In genomic region chr15:74347911-74348310, GRCm38 (mm10) we compare ENCODE assay signal across 18 mouse cellular contexts.
DNase-seq lines count a peak whose midpoint lies in the region; ATAC-seq lines count a peak whose summit lies in the region.
"Had no signal": no experiment of that assay in that cellular context is flagged by ENCODE, and none has a peak within 500 bp of the region (broad histone marks: within the 10 kb centered on the region; RNA-seq: fewer than 3 reads in every experiment).

No protein-coding gene starts in this region.

- DNase-seq in embryo, embryonic 10.5 days (ENCODE audit: low spot score): peak; percentile 15
- no peak for DNase-seq in embryo, embryonic 10 days (ENCODE audit: low spot score)
- no peak for DNase-seq in neural tube, embryonic 10.5 days (ENCODE audit: extremely low spot score, low spot score)
- peak; percentile 65 for DNase-seq in heart, postnatal 4 days
- no peak for DNase-seq in urinary bladder, postnatal 4 days (ENCODE audit: low spot score in 2 of 2)
- DNase-seq in thymus, postnatal 25 days: no peak
- DNase-seq: adrenal gland, adult 2 months; cerebellum, postnatal 10 days; gastrocnemius, postnatal 14 days; lung, embryonic 14.5 days; midbrain, embryonic 14.5 days; thymus, postnatal 14 days had no signal

- no peak overlapping the region for H3K27ac ChIP-seq in neural tube, embryonic 13.5 days (replicated peaks)
- H3K27ac ChIP-seq in heart, embryonic 13.5 days (replicated peaks): no peak overlapping the region
- H3K27ac ChIP-seq: embryonic facial prominence, embryonic 13.5 days; hindbrain, embryonic 12.5 days; kidney, embryonic 15.5 days; macrophage had no signal

- H3K9ac ChIP-seq in neural tube, embryonic 13.5 days: no peak overlapping the region
- H3K9ac ChIP-seq in heart, embryonic 13.5 days: peak overlapping the region; percentile 14; the same call in 1 of the 2 replicates
- H3K9ac ChIP-seq: embryonic facial prominence, embryonic 13.5 days; hindbrain, embryonic 12.5 days; kidney, embryonic 15.5 days; lung, embryonic 14.5 days had no signal

- 53% methylated on average over 4 of the region's 4 CpGs for WGBS in neural tube, embryonic 13.5 days
- WGBS in heart, embryonic 13.5 days: 12% methylated on average over 4 of the region's 4 CpGs

- H3K9me3 ChIP-seq in neural tube, embryonic 13.5 days: peaks cover 7% of the 10 kb centered on the region; the same call in 1 of the 2 replicates
- H3K9me3 ChIP-seq in heart, embryonic 13.5 days: peaks cover 4% of the 10 kb centered on the region; the same call in 1 of the 2 replicates
- H3K9me3 ChIP-seq: kidney, embryonic 15.5 days had no signal

- no peak overlapping the region for H3K4me3 ChIP-seq in neural tube, embryonic 13.5 days
- H3K4me3 ChIP-seq in heart, embryonic 13.5 days: no peak overlapping the region
- H3K4me3 ChIP-seq: embryonic facial prominence, embryonic 13.5 days; hindbrain, embryonic 12.5 days; kidney, embryonic 15.5 days had no signal

- ATAC-seq in neural tube, embryonic 13.5 days (ENCODE audit: low read depth): peak; percentile 21; the same call in 1 of the 2 replicates
- peak; percentile 53; the same call in 1 of the 2 replicates for ATAC-seq in heart, embryonic 13.5 days (ENCODE audit: extremely low read depth, insufficient number of reproducible peaks, low FRiP score, low TSS enrichment)

- peaks cover 5% of the 10 kb centered on the region for H3K4me1 ChIP-seq in neural tube, embryonic 13.5 days (replicated peaks)
- H3K4me1 ChIP-seq in heart, embryonic 13.5 days: peaks cover 12% of the 10 kb centered on the region
- H3K4me1 ChIP-seq: kidney, embryonic 15.5 days had no signal

- H3K27me3 ChIP-seq in neural tube, embryonic 13.5 days: no peaks in the 10 kb centered on the region
- no peaks in the 10 kb centered on the region for H3K27me3 ChIP-seq in heart, embryonic 13.5 days (replicated peaks)
- H3K27me3 ChIP-seq: embryonic facial prominence, embryonic 13.5 days; hindbrain, embryonic 12.5 days; kidney, embryonic 15.5 days had no signal

- no peak overlapping the region for H3K4me2 ChIP-seq in neural tube, embryonic 13.5 days
- 0 out of 2 replicates have a peak overlapping the region, but pooled peaks have one; percentile 5 for H3K4me2 ChIP-seq in heart, embryonic 13.5 days
- H3K4me2 ChIP-seq: embryonic facial prominence, embryonic 13.5 days; hindbrain, embryonic 12.5 days; kidney, embryonic 15.5 days; lung, embryonic 14.5 days had no signal

- H3K36me3 ChIP-seq in neural tube, embryonic 13.5 days: no peaks in the 10 kb centered on the region
- no peaks in the 10 kb centered on the region for H3K36me3 ChIP-seq in heart, embryonic 13.5 days
- H3K36me3 ChIP-seq: embryonic facial prominence, embryonic 13.5 days; hindbrain, embryonic 12.5 days; kidney, embryonic 15.5 days had no signal

Comparison
In these comparisons a context has a peak if more than half of its experiments do, and no peak if none do; other contexts are left out.
1. DNase-seq: peak in embryo, embryonic 10.5 days (single experiment) and heart, postnatal 4 days (single experiment); none in embryo, embryonic 10 days (single experiment), neural tube, embryonic 10.5 days (single experiment), urinary bladder, postnatal 4 days (0 of 2) and thymus, postnatal 25 days (single experiment).